Mouse (Mus musculus) myocyte (in vitro differentiated cells): ENCODE data around the gene Tmem72.

ENCODE experiments used
- CEBPB ChIP-seq: IDR thresholded peaks from 2 replicates; pipeline ENCODE4 v1.6.1; 2011; ENCODE audit warnings: mild to moderate bottlenecking, moderate library complexity; ENCODE audit not compliant: poor library complexity, insufficient read depth, severe bottlenecking
- E2F4 ChIP-seq: IDR thresholded peaks from one replicate; pipeline ENCODE4 v1.6.1; 2011; ENCODE audit warnings: mild to moderate bottlenecking, control low read depth, moderate library complexity; ENCODE audit not compliant: insufficient read depth
- MYOD1 ChIP-seq, 3 experiments: IDR thresholded peaks; one replicate each; pipeline ENCODE4 v1.6.1; 2011; ENCODE audit warnings: control low read depth in 2 of 3, low read depth in 2 of 3, mild to moderate bottlenecking in 2 of 3, moderate library complexity in 1 of 3; ENCODE audit not compliant: insufficient read length in 2 of 3, control insufficient read depth in 1 of 3
- POLR2A ChIP-seq: IDR thresholded peaks from one replicate; pipeline ENCODE4 v1.6.1; 2011; ENCODE audit warnings: low read depth, mild to moderate bottlenecking, control low read depth, moderate library complexity; ENCODE audit not compliant: insufficient read length
- POLR2AphosphoS2 ChIP-seq: IDR thresholded peaks from one replicate; pipeline ENCODE4 v1.6.1; 2011; ENCODE audit warnings: low read depth, control low read depth; ENCODE audit not compliant: insufficient read length
- TCF12 ChIP-seq: IDR thresholded peaks from one replicate; pipeline ENCODE4 v1.6.1; 2011; ENCODE audit warnings: mild to moderate bottlenecking, control low read depth; ENCODE audit not compliant: poor library complexity, insufficient read depth, severe bottlenecking
- TCF3 ChIP-seq: IDR thresholded peaks from one replicate; pipeline ENCODE4 v1.6.1; 2011; ENCODE audit warnings: low read depth, control low read depth; ENCODE audit not compliant: insufficient read length
- USF1 ChIP-seq: IDR thresholded peaks from one replicate; pipeline ENCODE4 v1.6.1; 2011; ENCODE audit warnings: low read depth, mild to moderate bottlenecking, control low read depth, moderate library complexity

DNA sequence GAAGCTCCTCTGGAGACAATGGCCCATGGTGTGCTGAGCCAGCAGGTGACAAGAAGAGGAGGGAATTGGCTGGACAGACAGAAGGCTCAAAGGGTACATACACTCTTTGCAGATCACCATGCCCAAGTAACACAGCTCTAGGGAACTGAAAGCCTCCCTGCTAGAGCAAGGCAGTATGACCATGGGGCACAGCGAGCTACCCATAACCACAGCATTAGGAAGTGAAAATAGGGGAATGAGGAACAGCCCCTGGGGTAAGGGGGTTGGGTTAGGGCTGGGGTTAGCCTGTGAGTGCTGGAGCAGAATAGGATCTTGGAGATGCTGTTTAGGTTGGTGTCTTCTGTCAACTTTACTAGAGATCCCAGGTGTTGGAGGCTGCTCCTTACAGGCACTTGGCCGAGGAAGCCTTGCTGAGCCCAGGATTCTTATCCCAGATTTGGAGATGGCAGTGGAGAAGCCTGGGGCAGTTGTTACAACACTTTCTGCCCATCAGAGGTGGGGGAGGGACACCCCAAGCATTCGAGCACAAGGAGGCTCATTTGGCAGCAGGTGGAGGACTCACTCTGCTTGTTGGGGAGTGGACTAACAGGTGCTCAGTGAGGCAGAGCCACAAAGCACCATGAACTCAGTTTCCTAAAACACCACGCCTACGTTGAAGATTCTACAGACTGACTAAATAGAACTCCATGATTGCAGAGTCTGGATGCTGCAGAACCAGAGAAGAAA lies 37.0 kb downstream of the Tmem72 start:
- no peak for TF ChIP-seq POLR2A
- TF ChIP-seq CEBPB, result no peak
- TF ChIP-seq USF1, result no peak
- TF ChIP-seq E2F4, result no peak
- TF ChIP-seq MYOD1 (IDR thresholded peaks at IDR 0.05; ENCODE audit: control insufficient read depth in 1 of 3, insufficient read length in 2 of 3, low read depth in 2 of 3), result peak in 2 of 3 experiments; percentile 41 to 70
- TF ChIP-seq TCF12, result no peak
- TF ChIP-seq POLR2AphosphoS2, result no peak
- TF ChIP-seq TCF3, result no peak
